Mouse (Mus musculus): ENCODE measurements at regions not wholly inside any gene's neighbourhood (a gene's known extent, or its start where the extent isn't known, plus 50 kb on each side); places are given as distances from the start of the nearest gene placed in this dataset.

DNA sequence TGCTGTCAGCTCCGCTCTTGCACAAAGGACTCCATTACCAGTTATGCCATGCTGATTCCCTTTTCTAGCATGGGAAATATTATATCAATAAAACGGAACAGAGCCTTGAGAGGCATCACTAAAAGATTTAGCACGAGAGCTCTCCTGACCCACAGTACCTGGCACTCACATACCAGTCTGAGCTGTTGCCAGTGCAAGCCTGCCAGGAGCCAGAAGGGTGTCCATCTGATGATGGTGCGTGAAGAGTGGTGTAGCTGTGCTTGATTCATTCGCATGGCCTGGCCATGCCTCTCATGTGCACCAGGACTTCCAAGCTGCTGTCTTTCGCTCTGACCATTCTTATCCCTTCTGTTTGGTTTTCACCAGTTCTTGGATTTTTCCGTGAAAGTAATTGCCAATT is 102.3 kb upstream of the Irx4 start:
- TF ChIP-seq CTCF (IDR thresholded peaks at IDR 0.05; ENCODE audit: low read depth) (no peak), EP300 (IDR thresholded peaks at IDR 0.05; ENCODE audit: low read depth) (no peak)
